Mouse (Mus musculus): Measurements from ENCODE around the gene Ppil2. TPM values are rescaled to one million over a fixed set of nuclear protein-coding genes. Genes with fewer than 3 reads are reported as not detected.

The Ppil2 gene
- 126 and 148 TPM in 2 replicates for total RNA-seq (2017)

DNA sequence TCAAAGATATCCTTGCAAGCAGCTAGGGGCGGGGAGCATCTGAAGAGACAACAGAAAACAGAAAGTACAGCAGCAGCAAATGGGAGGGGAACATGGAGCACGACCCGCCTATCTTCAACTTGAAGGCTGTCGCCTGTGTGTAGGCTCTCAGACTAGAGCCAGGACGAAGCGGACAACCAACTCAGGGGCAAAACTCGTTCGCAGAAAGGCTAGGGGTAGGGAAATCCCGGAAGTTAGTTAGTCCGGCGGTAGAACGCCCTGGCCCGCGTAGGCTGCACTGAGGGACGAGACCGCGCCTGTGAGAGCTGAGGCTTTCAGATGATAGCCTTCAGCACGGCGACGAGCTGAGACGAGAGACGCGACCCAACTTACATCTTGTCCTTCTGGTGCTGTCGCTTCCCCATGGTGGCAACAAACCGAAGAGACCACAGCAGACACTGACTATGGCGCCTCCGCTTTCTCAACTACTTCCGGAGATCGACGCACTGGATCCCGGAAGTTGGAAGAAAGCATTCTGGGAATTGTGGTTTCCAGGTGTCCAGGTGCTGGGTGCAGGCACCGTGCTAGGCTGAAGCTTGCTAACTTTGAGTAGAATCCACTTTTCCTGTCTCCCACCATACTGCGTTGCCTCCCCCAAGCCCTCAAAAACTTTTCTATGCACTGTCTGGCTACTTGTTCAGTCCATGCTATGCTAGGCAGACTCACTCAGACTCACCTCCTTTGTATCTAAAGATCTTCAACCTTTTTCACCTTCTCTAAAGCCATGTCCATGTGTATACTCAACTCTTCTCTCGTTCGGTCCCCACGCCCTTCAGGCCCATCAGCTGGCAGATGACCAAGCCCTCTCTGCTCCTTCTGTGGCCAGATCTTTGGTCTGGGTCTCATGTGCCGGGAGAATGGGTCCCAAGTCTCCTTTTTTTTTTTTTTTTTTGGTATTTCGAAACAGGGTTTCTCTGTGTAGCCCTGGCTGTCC, at the start of gene Ppil2:
Gene Ppil2 (minus strand): TSS at position 487 of the 973 bp plus-strand sequence.
- peak; percentile 85 for ATAC-seq (ENCODE audit: extremely low read depth, insufficient number of reproducible peaks, low FRiP score, poor library complexity, severe bottlenecking)

GRCm38 (mm10) chr16:17154346-17154745, 43.3 kb upstream of the Ppil2 start:
- no peak for ATAC-seq (ENCODE audit: extremely low read depth, insufficient number of reproducible peaks, low FRiP score, poor library complexity, severe bottlenecking)

DNA sequence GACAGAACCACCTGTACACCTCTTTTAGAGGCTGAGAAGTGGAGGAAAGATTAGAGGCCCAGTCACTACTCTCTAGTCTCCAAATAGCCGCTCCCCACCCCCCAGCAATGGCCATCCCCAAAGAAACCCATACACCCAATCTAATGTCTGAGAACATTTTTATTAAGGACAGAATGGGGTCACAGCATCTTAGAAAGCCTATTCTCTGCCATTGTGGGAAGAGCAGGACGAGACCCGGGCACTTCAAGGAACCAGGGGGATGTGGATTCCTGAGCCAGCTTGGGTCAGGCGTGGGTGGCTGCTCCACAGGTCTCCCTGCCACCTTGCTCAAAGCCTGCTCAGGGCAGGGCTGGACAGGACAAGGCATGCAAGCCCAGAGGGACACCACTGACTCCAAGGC, 40.8 kb upstream of the Ppil2 start:
- ATAC-seq (ENCODE audit: extremely low read depth, insufficient number of reproducible peaks, low FRiP score, poor library complexity, severe bottlenecking), result no peak

DNA sequence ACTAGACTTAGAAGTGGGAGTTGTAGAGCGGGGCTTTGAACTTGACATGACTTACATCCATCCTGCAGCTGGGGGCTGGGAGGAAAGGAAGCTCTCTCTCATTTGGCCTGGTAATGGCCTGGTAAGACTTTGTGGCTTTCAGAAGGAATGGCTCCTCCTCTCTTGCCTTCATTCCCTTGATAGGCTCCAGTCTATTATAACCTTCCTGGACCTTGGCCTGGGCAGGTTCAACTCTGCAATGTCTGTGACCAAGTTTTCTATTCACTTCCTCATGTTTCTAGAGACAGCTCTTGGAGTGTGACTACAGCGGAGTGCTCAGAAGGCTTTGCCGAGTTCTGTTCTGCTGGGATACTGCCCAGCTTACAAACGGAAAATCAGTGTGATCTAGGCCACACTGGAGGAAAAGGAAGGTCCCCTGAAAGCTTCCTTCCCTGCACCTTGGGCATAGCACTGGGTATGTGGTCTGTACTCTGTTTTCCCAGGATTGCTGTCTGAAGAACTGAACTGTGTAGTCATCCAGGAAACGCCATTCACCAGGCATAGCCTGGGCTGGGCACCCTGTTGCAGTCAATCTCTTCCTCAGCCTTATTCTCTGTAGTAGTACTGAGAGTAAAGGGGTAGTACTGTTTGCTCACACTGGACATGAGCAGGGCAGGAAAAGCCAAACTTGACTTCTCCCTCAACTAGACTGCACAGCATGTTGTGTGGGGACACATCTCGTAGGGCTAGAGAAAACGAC, 39.6 kb upstream of the Ppil2 start:
- no peak for ATAC-seq (ENCODE audit: extremely low read depth, insufficient number of reproducible peaks, low FRiP score, poor library complexity, severe bottlenecking)

DNA sequence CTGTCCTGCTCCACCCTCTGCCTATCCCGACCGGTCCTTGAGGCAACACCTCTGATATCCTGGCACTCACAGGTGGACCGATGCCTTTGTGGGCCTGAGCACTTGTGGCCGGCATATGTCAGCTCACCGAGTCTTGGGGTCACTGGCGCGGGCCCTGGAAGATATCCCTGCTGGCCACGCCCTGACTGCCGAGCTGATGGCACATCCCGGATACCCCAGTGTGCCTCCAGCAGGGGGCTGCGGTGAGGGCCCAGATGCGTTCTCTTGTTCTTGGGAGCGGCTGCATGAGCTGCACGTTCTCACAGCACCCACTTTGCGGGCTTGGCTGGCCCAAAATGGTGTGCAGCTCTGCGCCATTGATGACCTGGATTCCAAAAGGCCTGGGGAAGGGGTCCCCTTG, 37.0 kb upstream of the Ppil2 start:
- no peak for ATAC-seq (ENCODE audit: extremely low read depth, insufficient number of reproducible peaks, low FRiP score, poor library complexity, severe bottlenecking)

DNA sequence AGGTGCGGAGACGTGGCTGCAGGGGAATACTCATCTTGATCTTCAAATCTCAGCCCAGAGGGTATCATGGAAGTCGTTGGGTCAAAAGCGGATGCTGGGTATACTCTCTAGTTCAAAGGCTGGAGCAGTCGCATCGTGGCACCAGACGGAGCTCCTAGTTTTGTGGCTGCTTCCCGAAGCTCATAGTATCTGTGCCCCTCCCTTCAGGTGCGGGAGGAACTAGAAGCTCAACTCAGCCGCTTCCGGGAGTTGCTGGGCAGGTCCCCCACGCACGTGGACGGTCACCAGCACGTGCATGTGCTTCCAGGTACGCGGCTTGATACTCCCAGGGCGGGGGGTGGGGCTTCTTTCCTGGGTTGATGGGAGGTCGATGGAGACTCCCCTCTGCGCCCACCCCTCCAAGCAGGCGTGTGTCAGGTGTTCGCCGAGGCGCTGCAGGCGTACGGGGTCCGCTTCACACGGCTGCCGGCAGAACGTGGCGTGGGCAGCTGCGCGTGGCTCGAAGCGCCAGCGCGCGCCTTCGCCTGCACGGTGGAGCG, 36.4 kb upstream of the Ppil2 start:
- ATAC-seq (ENCODE audit: extremely low read depth, insufficient number of reproducible peaks, low FRiP score, poor library complexity, severe bottlenecking), result no peak

- peak; percentile 79 for ATAC-seq (ENCODE audit: extremely low read depth, insufficient number of reproducible peaks, low FRiP score, poor library complexity, severe bottlenecking)
Measured at GRCm38 (mm10) chr16:17146772-17147235, 35.7 kb upstream of the Ppil2 start, which contains the start of gene Ccdc116. Ccdc116 (minus strand) TSS chr16:17147229.

- no peak for ATAC-seq (ENCODE audit: extremely low read depth, insufficient number of reproducible peaks, low FRiP score, poor library complexity, severe bottlenecking)
Measured at GRCm38 (mm10) chr16:17144339-17144738, 33.3 kb upstream of the Ppil2 start, which contains the start of gene Ydjc. Ydjc (plus strand) TSS chr16:17144621.

DNA sequence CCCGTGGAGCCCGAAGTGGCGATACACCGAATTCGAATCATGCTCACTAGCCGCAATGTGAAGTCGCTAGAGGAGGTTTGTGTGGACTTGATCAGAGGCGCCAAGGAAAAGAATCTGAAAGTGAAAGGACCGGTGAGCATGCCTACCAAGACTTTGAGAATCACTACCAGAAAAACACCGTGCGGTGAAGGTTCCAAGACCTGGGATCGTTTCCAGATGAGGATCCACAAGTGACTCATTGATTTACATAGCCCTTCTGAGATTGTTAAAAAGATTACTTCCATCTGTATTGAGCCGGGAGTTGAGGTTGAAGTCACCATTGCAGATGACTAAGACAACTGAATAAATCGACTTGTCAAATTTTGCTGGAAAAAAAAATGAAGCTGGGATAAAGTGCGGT, 26.3 kb upstream of the Ppil2 start:
- ATAC-seq (ENCODE audit: extremely low read depth, insufficient number of reproducible peaks, low FRiP score, poor library complexity, severe bottlenecking), result no peak

GRCm38 (mm10) chr16:17132906-17133200, 21.8 kb upstream of the Ppil2 start:
- ATAC-seq (ENCODE audit: extremely low read depth, insufficient number of reproducible peaks, low FRiP score, poor library complexity, severe bottlenecking), result no peak

DNA sequence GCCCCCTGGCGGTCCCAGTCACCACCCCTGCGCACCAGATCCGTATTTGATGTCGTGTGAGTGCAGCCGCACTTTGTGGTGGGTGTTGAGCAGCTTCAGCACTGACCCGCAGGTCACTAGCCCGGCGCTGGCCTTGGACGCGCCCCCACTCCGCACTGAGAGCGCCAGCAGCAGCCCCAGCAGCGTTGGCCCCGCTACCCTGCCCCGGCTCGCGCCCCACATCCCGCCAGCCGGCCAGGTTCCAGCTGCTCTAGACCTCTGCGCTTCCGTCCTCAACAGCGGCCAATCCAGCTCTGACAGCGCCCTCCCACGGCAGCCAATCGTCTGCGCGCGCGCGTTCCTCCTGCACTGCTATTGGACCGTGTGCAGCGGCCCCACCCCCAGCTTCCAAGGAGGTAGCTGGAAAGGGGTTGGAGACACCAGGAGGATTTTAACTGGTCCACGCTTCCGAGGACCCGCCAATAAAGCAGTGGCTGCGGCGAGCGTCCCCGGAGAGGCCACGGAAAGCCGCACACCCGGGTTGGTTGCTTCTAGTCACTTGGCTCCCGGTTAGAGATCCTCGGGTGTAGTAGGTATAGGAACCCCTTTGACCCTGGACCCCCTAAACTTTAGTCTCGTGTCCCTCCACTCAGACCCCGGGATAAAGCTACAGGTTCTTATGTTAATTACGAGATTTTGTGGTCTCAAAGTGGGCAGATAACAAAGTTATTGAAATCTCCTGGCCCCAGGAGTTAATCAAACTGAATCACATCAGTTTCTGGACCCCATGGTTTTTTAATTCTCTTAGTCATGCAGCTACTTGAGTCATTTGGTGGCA, 21.2 kb upstream of the Ppil2 start, which contains the start of gene Sdf2l1:
Gene Sdf2l1 (minus strand): TSS at position 295 of the 817 bp plus-strand sequence.
- ATAC-seq (ENCODE audit: extremely low read depth, insufficient number of reproducible peaks, low FRiP score, poor library complexity, severe bottlenecking), result peak; percentile 93

- no peak for ATAC-seq (ENCODE audit: extremely low read depth, insufficient number of reproducible peaks, low FRiP score, poor library complexity, severe bottlenecking)
Measured at GRCm38 (mm10) chr16:17131191-17132088, 20.4 kb upstream of the Ppil2 start.

DNA sequence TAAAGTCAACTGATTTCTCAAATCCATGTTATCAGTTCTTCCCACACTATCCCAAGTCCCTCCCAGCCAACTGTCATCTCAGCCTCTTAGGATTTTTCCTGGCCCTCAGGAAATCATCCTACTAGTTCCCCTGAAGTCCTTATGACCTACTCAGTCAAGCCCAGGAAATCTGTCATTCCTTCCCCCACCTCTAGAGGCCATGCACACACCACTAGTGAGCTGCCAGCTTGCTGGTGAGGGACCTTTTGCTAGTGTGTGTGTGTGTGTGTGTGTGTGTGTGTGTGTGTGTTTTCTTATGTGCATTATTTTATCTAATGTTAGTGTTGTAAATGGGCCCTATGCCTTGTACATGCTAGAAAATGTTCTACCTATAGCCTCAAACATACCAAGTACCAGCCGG, 16.2 kb upstream of the Ppil2 start:
- ATAC-seq (ENCODE audit: extremely low read depth, insufficient number of reproducible peaks, low FRiP score, poor library complexity, severe bottlenecking), result peak; percentile 27; the same call in 1 of the 2 replicates

DNA sequence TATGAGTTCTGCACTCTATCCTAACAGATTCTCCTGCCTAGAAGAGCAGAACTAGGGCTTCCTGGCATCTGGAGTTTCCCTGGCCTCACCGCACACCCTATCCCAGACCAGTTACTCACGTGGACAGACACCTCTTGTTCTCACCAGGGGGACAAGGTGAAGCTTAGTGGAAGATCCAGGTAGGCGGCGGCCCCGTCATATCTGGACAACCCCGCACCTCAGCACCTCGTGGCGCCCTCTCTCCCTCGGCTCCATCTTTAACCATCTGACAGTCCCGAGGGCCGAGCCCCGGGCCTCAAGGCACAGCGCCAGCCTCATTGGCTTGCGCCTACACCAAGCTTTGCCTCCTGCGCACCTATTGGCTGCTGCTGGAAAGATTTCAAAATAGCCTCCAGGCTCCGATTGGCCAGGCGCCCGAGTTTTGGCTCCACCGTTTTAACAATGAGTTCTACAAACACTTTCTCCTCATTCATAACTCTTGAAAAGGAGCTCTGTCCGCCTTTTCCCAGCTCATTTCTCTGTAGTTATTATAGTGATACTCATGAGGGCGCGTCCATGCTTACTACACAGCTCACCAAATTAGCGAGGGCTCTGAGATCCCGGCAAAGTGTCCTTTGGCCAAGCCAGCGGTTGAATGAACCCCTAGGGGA, 13.9 kb upstream of the Ppil2 start, which contains the start of gene 2610318N02Rik:
Gene 2610318N02Rik (minus strand): TSS at position 297 of the 650 bp plus-strand sequence.
- peak; percentile 76 for ATAC-seq (ENCODE audit: extremely low read depth, insufficient number of reproducible peaks, low FRiP score, poor library complexity, severe bottlenecking)

GRCm38 (mm10) chr16:17124119-17124870, 13.2 kb upstream of the Ppil2 start:
- ATAC-seq (ENCODE audit: extremely low read depth, insufficient number of reproducible peaks, low FRiP score, poor library complexity, severe bottlenecking), result no peak

DNA sequence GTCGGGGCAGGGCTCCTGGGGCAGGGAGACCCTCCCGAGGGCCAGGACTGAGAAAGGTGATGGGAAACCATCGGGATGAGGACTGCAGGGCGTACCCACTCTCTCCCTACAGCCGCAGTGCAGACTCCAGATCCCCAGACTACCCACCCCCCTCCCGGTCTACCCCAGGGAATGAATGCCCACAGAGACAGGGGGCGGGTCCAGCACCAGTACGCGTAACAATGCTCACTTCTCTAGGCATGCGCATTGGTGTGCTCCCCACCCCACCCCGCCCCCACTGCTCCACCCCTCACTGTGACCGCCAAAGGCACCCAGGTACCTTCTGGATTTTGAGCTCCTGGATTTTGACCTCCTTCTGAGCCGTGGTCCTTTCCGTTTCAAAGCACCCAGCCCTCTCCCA, 10.5 kb upstream of the Ppil2 start:
- no peak for ATAC-seq (ENCODE audit: extremely low read depth, insufficient number of reproducible peaks, low FRiP score, poor library complexity, severe bottlenecking)
